Mouse (Mus musculus) olfactory bulb, adult 2 months (tissue): Measurements from ENCODE around the gene Iqsec1. TPM values are rescaled to one million over a fixed set of nuclear protein-coding genes. Genes with fewer than 3 reads are reported as not detected.

Source experiments
- H3K27ac ChIP-seq: fragments of 200-500 bp; 2 replicates; pipeline ENCODE4 v1.5.1; 2012; ENCODE audit warnings: low read depth, low read length; ENCODE audit not compliant: insufficient read depth
- H3K4me1 ChIP-seq: fragments of 200-500 bp; 2 replicates; pipeline ENCODE4 v1.6.1; 2012; ENCODE audit warnings: low read length; ENCODE audit not compliant: control insufficient read depth, insufficient read depth
- H3K4me3 ChIP-seq: fragments of 200-500 bp; 2 replicates; pipeline ENCODE4 v1.5.1; 2012; ENCODE audit warnings: mild to moderate bottlenecking, low read depth, low read length, moderate library complexity; ENCODE audit not compliant: insufficient read depth
- CTCF ChIP-seq: fragments of 200-500 bp; IDR thresholded peaks from 2 replicates; pipeline ENCODE4 v1.5.1; 2012; ENCODE audit warnings: low read depth, mild to moderate bottlenecking, low read length, moderate library complexity; ENCODE audit not compliant: insufficient read depth
- POLR2A ChIP-seq: fragments of 200-500 bp; IDR thresholded peaks from 2 replicates; pipeline ENCODE4 v1.6.1; 2012; ENCODE audit warnings: mild to moderate bottlenecking, low read depth, low read length, moderate library complexity; ENCODE audit not compliant: insufficient read depth
- WGBS: fragments of 180-500 bp; shearing (Covaris S2); methylation state at CpG from one replicate; pipeline ENCODE4 v1.1.7; 2018; 5-methylcytosine and 5-hydroxymethylcytosine counted together
- polyA plus RNA-seq: library from polyadenylated mRNA; stranded (reverse); fragments of >200 nt; gene quantifications from 2 replicates; pipeline ENCODE4 v1.2.4, GENCODE M21; 2012; ENCODE audit warnings: low replicate concordance; ENCODE audit not compliant: missing spikeins, insufficient read depth, insufficient read length

Gene Iqsec1
- polyA plus RNA-seq, 1 experiment: not detected

DNA sequence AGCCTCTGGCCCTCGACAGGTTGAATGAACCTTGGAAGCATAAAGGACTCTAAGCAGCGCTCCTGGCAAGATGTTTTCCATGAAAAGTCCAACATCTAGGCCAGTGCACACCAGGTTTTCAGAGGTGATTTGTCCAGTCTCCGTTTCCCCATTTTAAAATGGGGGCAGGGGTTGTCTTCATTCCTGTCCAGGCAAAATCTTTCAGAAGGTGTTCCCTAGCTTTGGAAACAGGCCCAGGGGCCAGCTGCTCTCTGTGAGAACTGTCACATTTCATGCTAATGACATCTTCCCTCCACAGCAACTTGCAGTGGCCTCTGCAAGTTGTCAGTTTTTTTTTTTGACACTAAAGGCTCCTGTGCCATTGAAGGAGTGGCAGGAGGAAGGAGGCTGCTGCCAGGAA is 180.4 kb downstream of the Iqsec1 start:
- H3K4me1 ChIP-seq: peaks cover 30% of the 10 kb centered on the region
- WGBS: 84% methylated on average over 3 of the region's 3 CpGs
- peak overlapping the region; percentile 57; the same call in 1 of the 2 replicates for H3K4me3 ChIP-seq
- no peak overlapping the region for H3K27ac ChIP-seq
- TF ChIP-seq POLR2A (no peak), CTCF (no peak)

DNA sequence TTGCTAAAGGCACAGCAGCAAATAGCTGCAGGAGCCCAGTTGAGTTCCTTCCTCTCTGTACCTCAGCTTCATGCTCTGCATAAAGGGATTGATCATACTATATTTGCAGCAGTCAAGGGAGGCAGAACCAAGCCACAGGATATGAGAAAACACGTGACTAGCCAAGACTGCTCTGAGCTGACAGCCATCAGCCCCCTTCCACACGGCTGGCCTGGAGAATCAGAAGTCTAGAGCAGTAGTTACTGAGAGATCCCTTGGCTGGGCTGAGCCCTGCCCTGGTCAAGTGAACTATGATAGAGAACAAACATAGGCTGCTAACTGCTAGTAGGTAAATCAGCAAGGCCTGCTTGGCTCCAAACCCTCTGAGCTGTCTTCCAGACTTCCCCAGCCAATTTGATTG is 180.9 kb downstream of the Iqsec1 start:
- 45% methylated on average over 2 of the region's 2 CpGs for WGBS
- peaks cover 32% of the 10 kb centered on the region for H3K4me1 ChIP-seq
- no peak overlapping the region for H3K4me3 ChIP-seq
- H3K27ac ChIP-seq: no peak overlapping the region
- TF ChIP-seq CTCF (no peak), POLR2A (no peak)

DNA sequence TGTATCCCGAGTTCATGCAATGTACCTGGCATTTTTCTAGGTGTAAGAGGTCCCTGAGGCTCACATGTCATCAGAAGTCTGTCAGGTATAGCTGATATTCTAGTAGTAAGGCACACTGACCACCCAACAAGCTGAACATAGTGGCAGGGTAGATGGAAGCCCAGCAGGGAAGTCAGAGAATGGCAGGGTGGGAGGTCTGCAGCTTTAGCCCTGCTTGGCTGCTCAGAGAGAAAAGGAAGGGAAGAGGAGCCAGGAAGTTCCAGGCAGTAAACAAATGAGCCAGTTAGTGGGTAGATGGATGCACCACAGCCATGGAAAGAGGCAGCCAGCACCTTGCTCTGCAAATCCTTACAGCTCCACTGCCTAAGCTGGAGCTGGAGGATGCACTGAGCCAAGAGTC is 181.7 kb downstream of the Iqsec1 start:
- Histone ChIP-seq H3K4me3 (no peak overlapping the region), H3K4me1 (peaks cover 37% of the 10 kb centered on the region), H3K27ac (no peak overlapping the region)
- no peak for TF ChIP-seq POLR2A
- TF ChIP-seq CTCF: no peak
- 79% methylated on average over 1 of the region's 1 CpGs for WGBS

DNA sequence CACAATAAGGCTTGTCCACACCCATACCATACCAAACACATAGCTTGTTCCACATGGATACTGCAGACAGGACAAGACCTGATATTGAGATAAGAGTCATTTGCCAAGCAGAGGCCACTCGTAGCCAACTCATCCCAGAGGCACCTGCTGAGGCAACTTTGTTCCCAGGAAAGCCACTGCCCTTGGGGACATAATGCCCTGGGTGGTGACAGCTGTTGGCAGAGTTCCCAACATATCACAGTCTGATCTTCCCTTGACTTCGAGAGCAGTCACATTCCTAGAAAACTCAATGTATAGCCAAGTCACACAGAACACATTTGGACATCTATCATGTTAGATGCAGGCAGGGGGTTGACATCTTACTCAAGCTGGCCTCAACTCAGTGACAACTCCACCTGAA is 183.4 kb downstream of the Iqsec1 start:
- peaks cover 35% of the 10 kb centered on the region for H3K4me1 ChIP-seq
- no peak overlapping the region for H3K27ac ChIP-seq
- TF ChIP-seq CTCF (no peak), POLR2A (no peak)
- H3K4me3 ChIP-seq: no peak overlapping the region
- 79% methylated on average over 2 of the region's 2 CpGs for WGBS

DNA sequence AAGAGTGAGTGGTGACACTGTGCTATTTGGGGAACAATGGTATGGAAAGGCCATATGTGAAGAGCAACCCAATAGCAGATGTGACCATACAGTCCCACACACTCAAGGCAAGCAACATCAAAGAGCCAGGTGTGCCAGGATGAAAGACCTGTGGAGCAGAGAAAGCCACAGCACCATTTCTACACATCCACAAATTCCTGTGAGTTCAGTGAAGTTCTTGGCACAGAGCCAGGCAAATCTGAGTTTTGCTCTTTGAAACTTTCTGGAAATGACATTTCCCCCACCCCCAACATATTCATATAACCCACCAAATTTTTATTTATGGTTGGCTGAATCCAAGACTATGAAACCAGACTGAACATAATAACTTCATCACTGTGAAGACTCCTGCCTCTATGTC is 183.8 kb downstream of the Iqsec1 start:
- no peak overlapping the region for H3K27ac ChIP-seq
- TF ChIP-seq CTCF (no peak), POLR2A (no peak)
- H3K4me1 ChIP-seq: peaks cover 31% of the 10 kb centered on the region
- no peak overlapping the region for H3K4me3 ChIP-seq

DNA sequence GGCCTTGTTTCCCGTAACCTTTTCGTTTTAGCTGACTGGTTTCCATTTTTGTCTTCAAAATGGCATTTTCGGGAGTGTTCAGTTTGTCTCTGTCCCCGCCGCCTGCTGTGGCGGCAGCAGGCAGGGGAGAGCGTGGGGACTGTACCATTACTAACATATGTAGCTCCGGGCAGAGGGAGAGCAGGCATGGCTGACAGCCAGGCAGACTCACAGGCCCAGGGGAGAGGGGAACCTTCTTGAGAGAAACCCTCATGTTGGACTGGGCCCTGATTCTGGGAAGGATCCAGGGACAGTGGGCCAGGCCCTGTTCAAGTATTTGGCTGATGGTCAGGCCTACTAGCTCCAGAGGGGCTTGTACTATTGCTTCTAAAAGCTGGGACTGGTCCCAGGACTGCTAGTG is 185.9 kb downstream of the Iqsec1 start:
- no peak overlapping the region for H3K4me3 ChIP-seq
- peaks cover 22% of the 10 kb centered on the region for H3K4me1 ChIP-seq
- TF ChIP-seq CTCF: no peak
- TF ChIP-seq POLR2A: no peak
- H3K27ac ChIP-seq: peak overlapping the region; percentile 45; the same call in 1 of the 2 replicates
- 68% methylated on average over 8 of the region's 8 CpGs for WGBS

DNA sequence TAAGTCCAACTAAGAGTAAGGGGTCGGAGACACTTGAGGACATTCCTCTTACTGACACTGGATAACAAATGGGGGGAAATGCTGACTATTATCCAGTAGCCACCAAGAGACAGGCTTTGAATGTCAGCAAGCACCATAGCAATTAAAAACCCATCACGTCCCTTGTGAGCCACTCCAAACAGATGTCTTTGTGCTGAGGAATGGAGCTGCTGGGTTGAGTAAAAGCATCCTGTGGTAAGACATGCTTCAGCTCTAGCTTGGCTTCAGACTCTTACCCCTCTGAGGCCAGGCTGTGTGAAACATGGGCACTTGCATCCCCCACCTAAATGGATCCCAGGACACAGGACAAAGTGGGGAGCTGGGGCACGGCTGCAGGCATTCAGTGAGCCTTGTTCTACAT is 186.4 kb downstream of the Iqsec1 start:
- Histone ChIP-seq H3K27ac (peak overlapping the region; percentile 45), H3K4me1 (peaks cover 18% of the 10 kb centered on the region), H3K4me3 (no peak overlapping the region)
- 82% methylated on average over 3 of the region's 3 CpGs for WGBS
- TF ChIP-seq CTCF: no peak
- TF ChIP-seq POLR2A: no peak

DNA sequence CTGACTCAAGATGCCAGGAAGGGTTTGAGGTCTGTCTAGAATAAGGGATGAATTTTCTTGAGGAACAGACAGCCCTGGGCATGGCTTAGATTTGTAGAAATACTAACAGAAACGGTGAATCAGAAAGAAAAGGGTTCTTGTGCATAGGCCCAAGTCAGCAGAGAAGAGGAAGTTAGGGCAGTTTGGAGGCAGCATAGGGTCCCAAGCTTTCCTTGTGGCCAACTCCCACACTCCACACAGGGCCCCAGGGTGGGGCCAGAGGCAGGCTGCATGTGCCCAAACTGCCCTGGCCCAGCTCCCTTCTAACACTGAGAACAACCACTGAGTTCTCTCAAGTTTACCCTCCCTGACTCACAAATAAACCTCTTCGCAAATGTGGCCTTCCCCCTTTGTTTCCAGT is 187.7 kb downstream of the Iqsec1 start:
- Histone ChIP-seq H3K4me3 (no peak overlapping the region), H3K4me1 (peaks cover 13% of the 10 kb centered on the region), H3K27ac (no peak overlapping the region)
- no peak for TF ChIP-seq CTCF
- TF ChIP-seq POLR2A: no peak
- WGBS: 98% methylated on average over 2 of the region's 2 CpGs

DNA sequence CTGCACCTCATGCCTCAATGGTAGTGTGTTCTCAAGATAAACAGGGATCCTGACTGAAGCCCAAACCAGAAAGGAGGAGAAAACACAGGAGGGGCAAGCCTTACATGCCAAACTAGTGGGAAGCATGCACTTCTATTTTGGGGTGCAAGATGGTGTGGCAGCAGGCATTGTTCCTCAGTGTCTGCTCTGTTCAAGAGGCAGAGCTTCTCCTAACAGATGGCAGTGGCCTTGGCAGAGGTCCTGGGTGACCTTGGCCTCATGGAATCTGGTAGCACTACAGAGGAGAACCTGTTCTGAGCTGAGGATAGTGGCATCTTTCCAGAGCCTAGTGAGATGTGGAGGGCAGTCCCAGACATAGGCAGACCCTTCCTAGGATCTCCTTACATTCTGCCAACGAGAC is 189.4 kb downstream of the Iqsec1 start:
- 91% methylated on average over 1 of the region's 1 CpGs for WGBS
- no peak for TF ChIP-seq CTCF
- TF ChIP-seq POLR2A: no peak
- peaks cover 13% of the 10 kb centered on the region for H3K4me1 ChIP-seq
- H3K4me3 ChIP-seq: no peak overlapping the region
- no peak overlapping the region for H3K27ac ChIP-seq

DNA sequence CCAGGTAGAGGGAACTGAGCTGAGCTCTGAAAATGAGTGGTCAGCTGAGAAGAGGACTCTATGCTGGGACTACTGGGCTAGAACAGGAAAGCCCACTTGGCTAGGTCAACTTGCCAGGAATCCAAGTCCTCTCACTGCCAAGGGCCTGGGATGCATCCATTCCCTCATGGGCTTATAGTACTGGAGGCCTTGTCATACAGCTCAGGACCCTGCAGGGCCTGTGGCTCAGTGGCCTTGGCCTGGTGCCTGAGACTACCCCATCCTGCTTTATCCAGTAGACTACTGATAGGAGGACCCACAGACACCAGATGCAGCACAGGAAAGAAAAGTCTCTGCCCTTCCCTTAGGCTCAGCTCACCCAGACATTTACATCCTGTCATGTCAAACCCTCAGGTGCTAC is 190.3 kb downstream of the Iqsec1 start:
- TF ChIP-seq CTCF: no peak
- TF ChIP-seq POLR2A: no peak
- Histone ChIP-seq H3K4me1 (peaks cover 13% of the 10 kb centered on the region), H3K4me3 (no peak overlapping the region), H3K27ac (no peak overlapping the region)
